Mouse (Mus musculus): ENCODE measurements at regions not wholly inside any gene's neighbourhood (a gene's known extent, or its start where the extent isn't known, plus 50 kb on each side); places are given as distances from the start of the nearest gene placed in this dataset.

GRCm38 (mm10) chr6:81323690-81324089 lies 599.8 kb upstream of the Gcfc2 start:
- no peaks in the 10 kb centered on the region for H3K9me3 ChIP-seq (ENCODE audit: low read length)
- no peak overlapping the region for H3K27ac ChIP-seq (ENCODE audit: low read depth, low read length)
- no peaks in the 10 kb centered on the region for H3K27me3 ChIP-seq (ENCODE audit: insufficient read depth, low read length)
- H3K4me2 ChIP-seq (ENCODE audit: low read depth, low read length, poor library complexity, severe bottlenecking), result no peak overlapping the region
- TF ChIP-seq CTCF (IDR thresholded peaks at IDR 0.05), result no peak
- H3K4me1 ChIP-seq (ENCODE audit: insufficient read depth, low read length), result no peaks in the 10 kb centered on the region
- no peak overlapping the region for H3K9ac ChIP-seq (replicated peaks; ENCODE audit: low read length, poor library complexity, severe bottlenecking)
- no peak for DNase-seq (ENCODE audit: low spot score)
- ATAC-seq (ENCODE audit: low FRiP score), result no peak
- no peak overlapping the region for H3K4me3 ChIP-seq (ENCODE audit: low read depth, low read length)
- H3K36me3 ChIP-seq (ENCODE audit: insufficient read depth, low read length), result no peaks in the 10 kb centered on the region
- 86% methylated on average over 3 of the region's 3 CpGs for WGBS

- Histone ChIP-seq H3K9me3 (ENCODE audit: low read length) (no peaks in the 10 kb centered on the region), H3K9ac (replicated peaks; ENCODE audit: low read length, poor library complexity, severe bottlenecking) (no peak overlapping the region), H3K27me3 (ENCODE audit: insufficient read depth, low read length) (no peaks in the 10 kb centered on the region), H3K4me2 (ENCODE audit: low read depth, low read length, poor library complexity, severe bottlenecking) (no peak overlapping the region), H3K36me3 (ENCODE audit: insufficient read depth, low read length) (no peaks in the 10 kb centered on the region), H3K4me3 (ENCODE audit: low read depth, low read length) (no peak overlapping the region), H3K4me1 (ENCODE audit: insufficient read depth, low read length) (0 out of 2 replicates have a peak, but pooled peaks cover 2% of the 10 kb centered on the region), H3K27ac (ENCODE audit: low read depth, low read length) (no peak overlapping the region)
- no peak for TF ChIP-seq CTCF (IDR thresholded peaks at IDR 0.05)
- WGBS, result 72% methylated on average over 7 of the region's 7 CpGs
- no peak for ATAC-seq (ENCODE audit: low FRiP score)
- DNase-seq (ENCODE audit: low spot score), result peak; percentile 18
Observed at GRCm38 (mm10) chr6:81363969-81364529, 559.4 kb upstream of the Gcfc2 start.

GRCm38 (mm10) chr6:81388484-81388883 lies 535.0 kb upstream of the Gcfc2 start:
- no peaks in the 10 kb centered on the region for H3K27me3 ChIP-seq (ENCODE audit: insufficient read depth, low read length)
- ATAC-seq (ENCODE audit: low FRiP score) (no peak), DNase-seq (ENCODE audit: low spot score) (peak; percentile 12)
- no peaks in the 10 kb centered on the region for H3K9me3 ChIP-seq (ENCODE audit: low read length)
- no peaks in the 10 kb centered on the region for H3K36me3 ChIP-seq (ENCODE audit: insufficient read depth, low read length)
- H3K27ac ChIP-seq (ENCODE audit: low read depth, low read length), result no peak overlapping the region
- TF ChIP-seq CTCF (IDR thresholded peaks at IDR 0.05), result no peak
- no peak overlapping the region for H3K4me3 ChIP-seq (ENCODE audit: low read depth, low read length)
- no peak overlapping the region for H3K9ac ChIP-seq (replicated peaks; ENCODE audit: low read length, poor library complexity, severe bottlenecking)
- H3K4me1 ChIP-seq (ENCODE audit: insufficient read depth, low read length), result no peaks in the 10 kb centered on the region
- 87% methylated on average over 4 of the region's 4 CpGs for WGBS
- no peak overlapping the region for H3K4me2 ChIP-seq (ENCODE audit: low read depth, low read length, poor library complexity, severe bottlenecking)

- DNase-seq (ENCODE audit: low spot score) (no peak), ATAC-seq (ENCODE audit: low FRiP score) (no peak)
- TF ChIP-seq CTCF (IDR thresholded peaks at IDR 0.05), result no peak
- Histone ChIP-seq H3K4me2 (ENCODE audit: low read depth, low read length, poor library complexity, severe bottlenecking) (no peak overlapping the region), H3K27ac (ENCODE audit: low read depth, low read length) (no peak overlapping the region), H3K27me3 (ENCODE audit: insufficient read depth, low read length) (no peaks in the 10 kb centered on the region), H3K36me3 (ENCODE audit: insufficient read depth, low read length) (no peaks in the 10 kb centered on the region), H3K4me1 (ENCODE audit: insufficient read depth, low read length) (no peaks in the 10 kb centered on the region), H3K9me3 (ENCODE audit: low read length) (0 out of 2 replicates have a peak, but pooled peaks cover 4% of the 10 kb centered on the region), H3K9ac (replicated peaks; ENCODE audit: low read length, poor library complexity, severe bottlenecking) (no peak overlapping the region), H3K4me3 (ENCODE audit: low read depth, low read length) (no peak overlapping the region)
Observed at GRCm38 (mm10) chr6:81403122-81403521, 520.3 kb upstream of the Gcfc2 start.

GRCm38 (mm10) chr6:81413611-81414010 lies 509.9 kb upstream of the Gcfc2 start:
- Histone ChIP-seq H3K9me3 (ENCODE audit: low read length) (no peaks in the 10 kb centered on the region), H3K4me2 (ENCODE audit: low read depth, low read length, poor library complexity, severe bottlenecking) (no peak overlapping the region), H3K9ac (replicated peaks; ENCODE audit: low read length, poor library complexity, severe bottlenecking) (no peak overlapping the region), H3K27me3 (ENCODE audit: insufficient read depth, low read length) (no peaks in the 10 kb centered on the region), H3K36me3 (ENCODE audit: insufficient read depth, low read length) (no peaks in the 10 kb centered on the region), H3K27ac (ENCODE audit: low read depth, low read length) (no peak overlapping the region), H3K4me3 (ENCODE audit: low read depth, low read length) (no peak overlapping the region), H3K4me1 (ENCODE audit: insufficient read depth, low read length) (no peaks in the 10 kb centered on the region)
- ATAC-seq (ENCODE audit: low FRiP score) (no peak), DNase-seq (ENCODE audit: low spot score) (no peak)
- 88% methylated on average over 5 of the region's 5 CpGs for WGBS
- TF ChIP-seq CTCF (IDR thresholded peaks at IDR 0.05), result no peak

- no peak overlapping the region for H3K9ac ChIP-seq (replicated peaks; ENCODE audit: low read length, poor library complexity, severe bottlenecking)
- WGBS, result 92% methylated on average over 6 of the region's 6 CpGs
Observed at GRCm38 (mm10) chr6:81434745-81435144, 488.7 kb upstream of the Gcfc2 start.

More at GRCm38 (mm10) chr6:81434745-81435144, 488.7 kb upstream of the Gcfc2 start:
- no peak overlapping the region for H3K27ac ChIP-seq (ENCODE audit: low read depth, low read length)
- no peaks in the 10 kb centered on the region for H3K36me3 ChIP-seq (ENCODE audit: insufficient read depth, low read length)
- no peak for TF ChIP-seq CTCF (IDR thresholded peaks at IDR 0.05)
- no peaks in the 10 kb centered on the region for H3K9me3 ChIP-seq (ENCODE audit: low read length)
- no peak overlapping the region for H3K4me2 ChIP-seq (ENCODE audit: low read depth, low read length, poor library complexity, severe bottlenecking)
- H3K4me1 ChIP-seq (ENCODE audit: insufficient read depth, low read length), result no peaks in the 10 kb centered on the region
- ATAC-seq (ENCODE audit: low FRiP score) (no peak), DNase-seq (ENCODE audit: low spot score) (no peak)
- no peaks in the 10 kb centered on the region for H3K27me3 ChIP-seq (ENCODE audit: insufficient read depth, low read length)
- no peak overlapping the region for H3K4me3 ChIP-seq (ENCODE audit: low read depth, low read length)
